ENCODE assay signal across 11 mouse cellular contexts in genomic region chr1:186433169-186433665, GRCm38 (mm10).
A peak's percentile ranks its signal among the peaks of the same experiment; 100 is the strongest.
DNase-seq lines count a peak whose midpoint lies in the region; ATAC-seq and TF ChIP-seq lines count a peak whose summit lies in the region.
"Had no signal": no experiment of that assay in that cellular context is flagged by ENCODE, and none has a peak within 500 bp of the region (broad histone marks: within the 10 kb centered on the region; RNA-seq: fewer than 3 reads in every experiment).

No protein-coding gene starts in this region.

- H3K36me3 ChIP-seq in forebrain, embryonic 14.5 days (ENCODE audit: control insufficient read depth, insufficient read depth, low read length): no peaks in the 10 kb centered on the region
- no peaks in the 10 kb centered on the region for H3K36me3 ChIP-seq in lung, postnatal 0 days (ENCODE audit: insufficient read depth, low read length)

- peaks cover 20% of the 10 kb centered on the region; the same call in 1 of the 2 replicates for H3K4me1 ChIP-seq in forebrain, embryonic 14.5 days (ENCODE audit: control insufficient read depth, insufficient read depth, low read length)
- no peaks in the 10 kb centered on the region for H3K4me1 ChIP-seq in lung, postnatal 0 days (ENCODE audit: insufficient read depth, low read depth, low read length)

- no peak overlapping the region for H3K27ac ChIP-seq in forebrain, embryonic 14.5 days (ENCODE audit: low read depth, low read length)
- no peak overlapping the region for H3K27ac ChIP-seq in lung, postnatal 0 days (ENCODE audit: low read length)

- DNase-seq in cerebellum, postnatal 10 days: peak; percentile 70 to 81
- peak; percentile 51 to 71 for DNase-seq in layer of hippocampus, adult 18-20 months (ENCODE audit: low spot score in 2 of 2)
- DNase-seq in layer of hippocampus, adult 9-10 months (ENCODE audit: low spot score): no peak
- DNase-seq in forebrain, embryonic 14.5 days (ENCODE audit: low spot score): peak; percentile 83
- peak; percentile 52 for DNase-seq in lung, postnatal 0 days (ENCODE audit: low spot score)
- no peak for DNase-seq in embryo, embryonic 10.5 days (ENCODE audit: low spot score)
- DNase-seq: cerebellum, adult 11-12 months; kidney, adult 2 months had no signal

- no peak for TF ChIP-seq CTCF in lung, postnatal 0 days (IDR thresholded peaks at IDR 0.05)

- no peaks in the 10 kb centered on the region for H3K27me3 ChIP-seq in forebrain, embryonic 14.5 days (replicated peaks; ENCODE audit: control insufficient read depth, insufficient read depth, low read length)
- H3K27me3 ChIP-seq in lung, postnatal 0 days (replicated peaks; ENCODE audit: insufficient read depth, low read length): no peaks in the 10 kb centered on the region
- H3K27me3 ChIP-seq: Patski had no signal

- no peak overlapping the region for H3K4me2 ChIP-seq in forebrain, embryonic 14.5 days (ENCODE audit: low read length)
- no peak overlapping the region for H3K4me2 ChIP-seq in lung, postnatal 0 days (replicated peaks; ENCODE audit: low read depth, low read length)

- 35% methylated on average over 7 of the region's 7 CpGs for WGBS in forebrain, embryonic 14.5 days
- 73% methylated on average over 7 of the region's 7 CpGs for WGBS in lung, postnatal 0 days

- ATAC-seq in cerebellum, adult (ENCODE audit: insufficient number of reproducible peaks, low FRiP score, low TSS enrichment): no peak
- peak; percentile 74 for ATAC-seq in forebrain, embryonic 14.5 days
- ATAC-seq in lung, postnatal 0 days: no peak
- no peak for ATAC-seq in CD4-positive, CD25-positive, alpha-beta regulatory T cell, adult 4 months
- ATAC-seq: Patski had no signal

- no peak overlapping the region for H3K9ac ChIP-seq in forebrain, embryonic 14.5 days (ENCODE audit: low read length)
- H3K9ac ChIP-seq in lung, postnatal 0 days (replicated peaks; ENCODE audit: low read depth): no peak overlapping the region

- no peaks in the 10 kb centered on the region for H3K9me3 ChIP-seq in forebrain, embryonic 14.5 days (replicated peaks; ENCODE audit: control insufficient read depth, low read length)
- H3K9me3 ChIP-seq in lung, postnatal 0 days (ENCODE audit: low read length): no peaks in the 10 kb centered on the region

- TF ChIP-seq EP300 in lung, postnatal 0 days (IDR thresholded peaks at IDR 0.05): no peak

- H3K4me3 ChIP-seq in forebrain, embryonic 14.5 days (ENCODE audit: low read depth, low read length): no peak overlapping the region
- no peak overlapping the region for H3K4me3 ChIP-seq in lung, postnatal 0 days (ENCODE audit: low read depth, low read length)

Comparison
In these comparisons a context has a peak if more than half of its experiments do, and no peak if none do; other contexts are left out.
1. DNase-seq: peak in cerebellum, postnatal 10 days (2 of 2), layer of hippocampus, adult 18-20 months (2 of 2), forebrain, embryonic 14.5 days (single experiment) and lung, postnatal 0 days (single experiment); none in layer of hippocampus, adult 9-10 months (single experiment) and embryo, embryonic 10.5 days (single experiment).